Mouse (Mus musculus) ES-E14 (cell line): ENCODE results near the gene Stt3b.

Source experiments
- CHD2 ChIP-seq: IDR thresholded peaks from 2 replicates; pipeline ENCODE4 v1.6.1; 2014; ENCODE audit warnings: mild to moderate bottlenecking, low read depth, low read length, inconsistent platforms
- HCFC1 ChIP-seq: IDR thresholded peaks from 2 replicates; pipeline ENCODE4 v1.6.1; 2012; ENCODE audit warnings: low read length, inconsistent platforms, borderline replicate concordance; ENCODE audit not compliant: insufficient read depth
- ZNF384 ChIP-seq: IDR thresholded peaks from 2 replicates; pipeline ENCODE4 v1.6.1; 2012; ENCODE audit warnings: low read depth, low read length, inconsistent platforms

DNA sequence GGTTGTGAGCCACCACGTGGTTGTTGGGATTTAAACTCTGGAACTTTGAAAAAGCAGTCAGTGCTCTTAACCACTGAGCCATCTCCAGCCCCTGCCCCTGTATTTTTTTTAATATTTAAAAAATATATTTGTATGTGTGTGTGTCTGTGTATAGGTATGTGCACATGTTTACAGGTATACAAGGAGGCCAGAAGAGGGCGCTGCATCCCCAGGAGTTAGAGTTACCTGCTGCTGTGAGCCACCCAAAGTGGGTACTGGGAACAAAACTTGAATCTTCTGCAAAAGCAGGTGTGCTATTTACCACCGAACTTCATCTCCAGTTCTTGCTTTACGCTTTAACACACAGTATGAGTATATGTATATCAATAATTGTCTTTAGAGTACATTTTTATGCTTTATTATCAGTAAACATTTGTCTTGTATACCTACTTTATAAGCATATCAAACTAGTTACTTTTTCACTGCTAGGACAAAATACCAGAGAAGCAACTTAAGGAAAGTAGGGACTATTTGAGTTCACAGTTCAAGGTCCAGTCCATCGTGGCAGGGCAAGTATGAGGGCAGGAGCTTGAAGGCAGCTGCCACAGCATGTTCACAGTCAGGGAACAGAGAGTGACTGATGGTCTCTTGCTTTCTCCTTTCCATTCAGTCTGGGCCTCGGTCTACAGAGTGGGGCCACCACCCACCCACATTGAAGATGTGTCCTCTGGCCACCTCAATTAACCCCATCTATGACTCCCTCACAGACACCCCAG, 8.6 kb upstream of the Stt3b start:
- TF ChIP-seq ZNF384 (no peak), CHD2 (no peak), HCFC1 (no peak)
